Mouse (Mus musculus): ENCODE measurements around the gene Ncoa1.
"Not testable (repeated sequence)": the region's sequence is repeated elsewhere in the genome, so short reads cannot be mapped to it uniquely, and the experiment has no call there.

The Ncoa1 gene

GRCm38 (mm10) chr12:4392074-4392473 lies 84.9 kb downstream of the Ncoa1 start:
- DNase-seq (ENCODE audit: low spot score) = no peak

GRCm38 (mm10) chr12:4391256-4391655 lies 85.7 kb downstream of the Ncoa1 start:
- no peak for DNase-seq (ENCODE audit: low spot score)

- DNase-seq (ENCODE audit: low spot score) = no peak
Observed at GRCm38 (mm10) chr12:4390721-4391120, 86.3 kb downstream of the Ncoa1 start.

- no peak for DNase-seq (ENCODE audit: low spot score)
Observed at GRCm38 (mm10) chr12:4386077-4386719, 90.8 kb downstream of the Ncoa1 start.

GRCm38 (mm10) chr12:4383061-4383460 lies 93.9 kb downstream of the Ncoa1 start:
- no peak for DNase-seq (ENCODE audit: low spot score)

GRCm38 (mm10) chr12:4379298-4379957 lies 97.6 kb downstream of the Ncoa1 start:
- DNase-seq (ENCODE audit: low spot score) = no peak

- no peak for DNase-seq (ENCODE audit: low spot score)
Observed at GRCm38 (mm10) chr12:4376475-4376874, 100.5 kb downstream of the Ncoa1 start.

- no peak for DNase-seq (ENCODE audit: low spot score)
Observed at GRCm38 (mm10) chr12:4374816-4375493, 102.0 kb downstream of the Ncoa1 start.

GRCm38 (mm10) chr12:4371406-4371805 lies 105.6 kb downstream of the Ncoa1 start:
- no peak for DNase-seq (ENCODE audit: low spot score)

GRCm38 (mm10) chr12:4365951-4366350 lies 111.0 kb downstream of the Ncoa1 start:
- DNase-seq (ENCODE audit: low spot score) = no peak

GRCm38 (mm10) chr12:4359475-4359874 lies 117.5 kb downstream of the Ncoa1 start:
- no peak for DNase-seq (ENCODE audit: low spot score)

GRCm38 (mm10) chr12:4358653-4359052 lies 118.3 kb downstream of the Ncoa1 start:
- DNase-seq (ENCODE audit: low spot score) = not testable (repeated sequence)

- no peak for DNase-seq (ENCODE audit: low spot score)
Observed at GRCm38 (mm10) chr12:4358100-4358499, 118.9 kb downstream of the Ncoa1 start.

- peak; percentile 15 for DNase-seq (ENCODE audit: low spot score)
Observed at GRCm38 (mm10) chr12:4356834-4357445, 120.0 kb downstream of the Ncoa1 start.

GRCm38 (mm10) chr12:4355019-4355730 lies 121.8 kb downstream of the Ncoa1 start:
- DNase-seq (ENCODE audit: low spot score) = no peak

GRCm38 (mm10) chr12:4343216-4343615 lies 133.8 kb downstream of the Ncoa1 start:
- no peak for DNase-seq (ENCODE audit: low spot score)

- no peak for DNase-seq (ENCODE audit: low spot score)
Observed at GRCm38 (mm10) chr12:4342087-4342486, 134.9 kb downstream of the Ncoa1 start.

GRCm38 (mm10) chr12:4340325-4340924 lies 136.6 kb downstream of the Ncoa1 start:
- no peak for DNase-seq (ENCODE audit: low spot score)

GRCm38 (mm10) chr12:4323604-4324003 lies 153.4 kb downstream of the Ncoa1 start:
- no peak for DNase-seq (ENCODE audit: low spot score)

- no peak for DNase-seq (ENCODE audit: low spot score)
Observed at GRCm38 (mm10) chr12:4322227-4322626, 154.8 kb downstream of the Ncoa1 start.

- DNase-seq (ENCODE audit: low spot score) = no peak
Observed at GRCm38 (mm10) chr12:4313824-4314223, 163.2 kb downstream of the Ncoa1 start.

Data from ovary, postnatal 36 days (tissue).